Mouse (Mus musculus): ENCODE results near the gene Ssr2.
"Not testable (repeated sequence)": the region's sequence is repeated elsewhere in the genome, so short reads cannot be mapped to it uniquely, and the experiment has no call there.

Gene Ssr2

DNA sequence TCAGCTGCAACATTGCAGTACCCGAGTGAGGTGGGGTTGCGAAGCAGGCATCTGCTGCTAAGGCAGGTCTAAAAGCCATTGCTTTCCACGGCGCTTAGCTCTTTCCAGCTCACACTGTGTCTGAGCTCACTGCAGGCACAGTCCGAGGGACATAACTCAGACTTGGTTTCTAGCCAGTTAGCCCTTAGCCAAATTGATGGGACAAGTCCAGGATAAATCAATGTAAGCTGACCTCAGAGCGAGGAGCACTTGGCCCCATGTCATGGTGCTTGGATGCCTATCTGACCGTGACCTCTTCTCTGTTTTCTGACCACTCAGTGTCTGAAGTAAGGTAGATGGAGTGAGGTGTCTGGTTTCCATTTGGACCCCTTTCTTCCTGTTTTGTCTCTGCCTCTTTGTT, 11.7 kb upstream of the Ssr2 start:
- in situ Hi-C loops (cut with MboI, MseI) = no loop called here

DNA sequence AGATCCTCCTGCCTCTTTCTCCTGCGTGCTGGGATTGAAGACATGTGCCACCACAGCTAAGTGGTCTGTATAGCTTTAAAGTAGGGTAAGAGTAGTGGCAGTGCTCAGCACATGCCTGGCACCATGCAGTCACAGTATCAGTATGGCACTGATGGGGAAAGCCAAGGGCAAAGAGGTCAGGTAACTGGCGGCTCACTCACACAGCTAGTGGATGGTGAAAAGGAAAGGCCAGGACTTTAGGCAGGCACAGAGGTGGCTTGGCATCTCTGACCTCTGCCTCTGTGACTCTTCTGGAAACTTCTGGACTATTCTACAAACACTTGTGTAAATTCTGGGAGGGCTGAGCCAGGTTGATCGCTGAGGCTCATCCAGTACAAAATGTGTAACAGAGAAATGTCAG, 9.6 kb upstream of the Ssr2 start:
- in situ Hi-C loops (cut with MboI, MseI) = no loop called here

DNA sequence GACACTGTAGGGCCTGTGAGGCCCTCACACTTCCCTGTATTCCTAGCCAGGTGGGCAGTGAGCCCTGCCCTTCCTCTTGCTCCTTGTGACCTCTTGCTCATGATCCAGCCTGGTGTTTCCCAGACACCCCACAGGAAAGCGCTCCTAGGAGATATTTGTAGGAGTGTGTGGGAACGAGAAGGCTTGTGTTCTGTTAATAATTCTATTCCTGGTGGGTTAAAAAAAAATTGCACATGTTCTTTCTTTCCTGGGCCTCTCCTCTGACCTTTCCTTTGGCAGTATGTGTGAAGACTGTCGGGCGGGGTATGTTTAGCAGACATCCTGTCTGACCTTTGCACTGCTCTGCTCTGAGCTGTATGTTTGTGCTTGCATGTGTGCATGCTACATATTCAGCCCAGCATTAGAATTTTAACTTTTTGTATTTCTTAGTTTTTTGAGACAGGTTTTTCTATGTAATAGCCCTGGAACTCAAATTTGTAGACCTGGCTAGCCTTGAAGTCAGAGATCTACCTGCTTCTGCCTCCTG, 9.1 kb upstream of the Ssr2 start:
- in situ Hi-C loops (cut with MboI, MseI) = no loop called here

DNA sequence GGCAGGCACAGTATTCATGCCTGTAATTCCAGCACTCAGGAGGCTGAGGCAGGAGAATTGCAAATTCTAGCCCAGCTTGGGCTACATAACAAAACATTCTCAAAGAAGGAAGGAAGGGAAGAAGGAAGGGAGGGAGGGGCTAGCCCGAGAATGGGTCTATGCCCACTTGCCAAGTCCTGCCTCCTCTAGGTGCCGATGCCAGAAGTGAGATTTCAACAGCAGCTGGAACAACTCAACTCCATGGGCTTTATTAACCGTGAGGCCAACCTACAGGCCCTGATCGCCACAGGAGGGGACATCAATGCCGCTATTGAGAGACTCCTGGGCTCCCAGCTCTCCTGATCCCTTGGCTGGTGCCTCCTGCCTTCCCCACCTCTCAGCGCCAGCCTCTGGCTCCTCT, 7.8 kb upstream of the Ssr2 start:
- in situ Hi-C loops (cut with MboI, MseI) = no loop called here

DNA sequence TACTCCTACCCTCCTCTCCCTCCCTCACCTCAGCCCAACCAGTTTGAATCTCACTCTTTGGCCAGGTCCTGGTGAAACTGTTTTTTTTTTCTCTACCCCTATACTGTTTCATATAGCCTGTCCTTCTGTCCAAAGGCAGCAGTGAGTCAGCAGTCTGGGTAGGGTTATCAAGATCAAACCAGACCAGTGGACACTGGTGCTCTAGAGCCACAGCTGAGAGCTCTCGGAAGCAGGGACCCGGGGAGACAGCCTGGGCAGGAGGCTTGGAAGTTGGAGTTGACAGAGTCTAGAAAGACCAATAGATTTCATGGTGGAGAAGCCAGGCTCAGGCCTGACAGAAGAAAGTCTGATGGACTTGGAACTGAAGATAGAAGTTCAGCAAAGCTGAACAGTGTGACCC, 7.1 kb upstream of the Ssr2 start:
- in situ Hi-C loops (cut with MboI, MseI) = no loop called here

DNA sequence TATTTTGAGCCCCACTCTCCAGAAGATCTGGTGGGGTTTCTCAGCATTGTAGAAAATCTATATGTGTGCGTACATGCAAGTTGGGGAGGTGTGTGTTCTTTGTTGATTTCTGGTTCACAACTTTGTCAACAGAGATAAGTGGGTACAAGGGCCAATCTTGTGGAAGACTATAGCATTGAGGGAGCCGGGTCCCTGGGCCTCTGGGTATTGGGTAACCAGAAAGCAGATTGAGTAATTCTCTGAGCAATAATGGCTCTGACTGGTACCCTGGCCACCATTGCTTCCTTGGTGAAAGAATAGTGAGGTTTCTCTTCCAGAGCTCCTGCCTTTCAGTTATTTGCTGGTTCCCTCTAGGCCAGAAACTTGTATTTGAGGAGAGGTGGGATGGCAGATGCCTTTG, 6.6 kb upstream of the Ssr2 start:
- in situ Hi-C loops (cut with MboI, MseI) = no loop called here

DNA sequence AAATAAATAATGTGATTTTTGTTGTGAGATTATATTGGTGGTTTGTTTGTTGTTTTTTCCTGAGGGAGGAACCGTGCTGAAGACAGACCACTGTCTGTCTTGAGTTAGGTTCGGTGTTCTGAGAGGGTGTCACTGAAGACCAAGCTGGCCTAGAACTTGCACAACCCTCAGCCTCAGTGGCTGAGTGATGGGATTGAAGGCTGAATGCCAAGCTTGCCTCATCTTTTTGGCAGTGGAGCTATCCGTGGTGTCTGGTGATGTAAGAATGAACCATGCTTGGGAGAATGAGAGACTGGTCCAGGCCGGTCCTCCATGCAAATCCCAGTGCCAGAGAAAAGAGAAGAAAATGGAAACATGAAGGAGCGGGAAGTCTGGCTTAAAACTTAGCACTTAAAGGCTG, 6.0 kb upstream of the Ssr2 start:
- in situ Hi-C loops (cut with MboI, MseI) = no loop called here

DNA sequence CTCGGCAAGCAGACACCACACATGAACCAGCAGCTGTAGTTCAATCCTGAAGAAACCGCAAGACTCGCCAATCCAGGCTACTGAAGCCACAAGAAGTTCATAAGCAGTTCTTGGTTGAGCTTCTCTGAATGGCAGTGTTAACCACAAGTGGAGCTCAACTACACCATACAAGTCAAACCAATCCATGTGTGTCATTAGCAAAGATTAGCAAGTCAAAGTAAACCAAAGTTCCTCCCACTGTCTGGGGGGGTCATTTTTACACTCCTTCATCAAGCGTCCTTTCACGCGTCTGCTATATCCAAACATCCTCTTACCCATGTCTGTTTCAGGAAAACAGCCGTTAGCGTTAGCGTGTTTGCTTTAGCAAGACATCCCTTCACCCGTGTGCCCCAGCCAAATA, 5.3 kb upstream of the Ssr2 start:
- in situ Hi-C loops (cut with MboI, MseI) = no loop called here

DNA sequence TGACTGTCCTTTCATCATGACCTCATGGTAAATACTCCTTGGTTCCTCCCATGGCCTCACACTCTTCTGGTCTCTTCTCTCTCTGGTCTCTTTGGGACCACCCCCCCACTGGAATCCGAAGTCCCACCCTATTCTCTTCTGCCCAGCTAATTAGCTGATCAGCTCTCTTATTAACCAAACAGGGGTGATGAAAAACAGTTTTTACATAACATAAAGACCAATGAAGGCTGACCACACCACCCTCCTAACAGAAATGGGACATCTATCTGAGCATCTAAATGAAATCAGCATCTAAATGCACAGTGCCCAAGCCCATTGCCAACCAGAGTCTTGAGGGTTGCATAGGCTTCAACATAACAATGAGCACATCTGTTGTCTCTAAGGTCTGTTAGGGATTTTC, 3.8 kb upstream of the Ssr2 start:
- in situ Hi-C loops (cut with MboI, MseI) = no loop called here

DNA sequence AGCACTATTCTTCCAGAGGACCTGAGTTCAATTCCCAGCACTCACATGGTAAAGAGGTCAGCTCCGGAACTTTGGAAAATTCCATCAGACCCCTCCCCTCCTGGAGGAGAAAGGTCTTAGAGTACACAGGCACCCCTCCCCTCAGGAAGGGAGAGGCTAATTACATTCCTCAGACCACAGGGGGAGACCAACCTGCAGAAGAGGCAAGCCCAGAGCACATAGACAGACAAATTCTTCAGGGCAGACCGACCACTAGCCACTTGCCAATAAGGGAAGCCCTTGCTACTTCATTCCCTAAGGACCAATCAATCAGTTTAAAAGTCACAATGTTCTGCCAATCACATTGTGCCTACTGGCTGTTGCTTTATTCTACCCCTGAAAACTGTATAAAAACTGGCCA, 2.8 kb upstream of the Ssr2 start:
- in situ Hi-C loops (cut with MboI, MseI) = no loop called here

DNA sequence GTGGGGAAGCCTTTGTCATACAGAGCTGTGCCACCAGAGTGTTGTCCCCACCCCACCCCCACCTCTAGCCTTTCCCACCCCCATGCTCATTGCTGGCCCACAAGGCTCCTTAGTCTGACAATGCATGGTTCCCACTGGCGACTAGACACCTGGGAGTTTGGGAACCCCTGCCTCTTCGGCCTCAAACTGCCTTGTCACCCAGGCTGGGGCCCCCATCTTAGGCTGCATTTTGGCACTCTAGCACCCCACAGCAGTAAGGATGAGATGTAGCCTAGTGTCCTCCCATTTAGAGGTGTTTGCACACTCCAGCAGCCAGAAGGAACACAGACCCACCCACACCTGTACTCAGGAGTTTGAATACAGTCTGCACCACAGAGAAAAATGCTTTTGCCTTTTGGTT, 1.9 kb upstream of the Ssr2 start:
- in situ Hi-C loops (cut with MboI, MseI) = no loop called here

DNA sequence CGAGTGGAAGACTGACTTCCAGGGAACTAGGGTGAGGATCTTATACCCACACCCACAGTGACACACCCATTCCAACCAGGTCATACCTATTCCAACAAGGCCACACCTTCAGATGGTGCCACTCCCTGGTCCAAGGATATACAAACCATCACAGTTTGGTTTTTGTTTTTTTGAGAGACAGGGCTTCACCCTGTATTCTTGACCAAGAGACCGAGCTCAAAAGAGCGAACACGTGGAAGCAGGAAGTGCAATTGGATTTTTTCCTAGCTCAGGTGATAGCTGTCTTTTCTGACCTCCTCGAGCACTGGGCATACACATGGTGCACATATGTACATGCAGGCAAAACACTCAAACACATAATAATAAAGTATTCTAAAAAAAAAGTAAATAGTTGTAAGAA, 2.2 kb downstream of the Ssr2 start:
- in situ Hi-C loops (cut with MboI, MseI) = not testable (repeated sequence)

DNA sequence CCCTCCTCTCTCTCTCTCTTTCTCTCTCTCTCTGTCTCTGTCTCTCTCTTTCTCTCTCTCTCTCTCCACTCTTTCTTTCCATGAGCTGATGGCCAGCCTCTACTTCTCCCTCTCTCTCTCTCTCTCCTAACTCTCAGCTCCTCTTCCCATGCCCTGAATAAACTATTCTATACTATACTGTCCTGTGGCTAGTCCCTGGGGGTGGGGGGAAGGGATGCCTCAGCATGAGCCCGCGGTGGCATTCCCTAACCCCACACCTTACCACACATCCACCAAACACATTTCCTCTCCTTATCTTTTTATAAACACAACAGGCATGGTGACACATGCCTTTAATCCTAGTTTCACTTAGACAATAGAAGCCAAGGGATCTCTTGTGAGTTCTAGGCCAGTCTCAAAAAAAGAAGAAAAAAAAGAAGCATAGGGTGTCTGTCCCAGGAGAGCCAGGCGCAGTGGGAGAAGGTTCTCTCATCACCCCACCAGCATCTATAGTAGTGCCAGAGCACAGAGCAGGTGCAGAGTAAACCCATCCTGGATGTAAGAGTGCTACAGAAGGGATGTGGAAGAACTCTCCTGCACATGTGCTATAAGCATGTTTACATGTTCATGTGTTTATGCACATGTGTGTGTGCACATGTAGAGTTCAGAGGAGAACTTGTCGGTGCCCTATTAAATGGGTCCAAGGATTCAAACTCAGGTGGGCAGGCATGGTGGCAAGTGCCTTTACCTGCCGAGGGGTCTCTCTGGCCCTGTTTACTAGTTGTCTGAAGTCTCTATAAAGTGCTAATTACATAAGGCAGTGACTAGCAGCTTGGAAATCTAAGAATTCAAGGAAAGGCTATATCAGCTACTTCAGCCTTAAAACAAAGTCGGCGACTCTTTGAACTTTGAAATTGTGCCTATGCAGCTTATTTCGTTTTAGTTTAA, 3.1 kb downstream of the Ssr2 start:
- in situ Hi-C loops (cut with MboI, MseI) = no loop called here

DNA sequence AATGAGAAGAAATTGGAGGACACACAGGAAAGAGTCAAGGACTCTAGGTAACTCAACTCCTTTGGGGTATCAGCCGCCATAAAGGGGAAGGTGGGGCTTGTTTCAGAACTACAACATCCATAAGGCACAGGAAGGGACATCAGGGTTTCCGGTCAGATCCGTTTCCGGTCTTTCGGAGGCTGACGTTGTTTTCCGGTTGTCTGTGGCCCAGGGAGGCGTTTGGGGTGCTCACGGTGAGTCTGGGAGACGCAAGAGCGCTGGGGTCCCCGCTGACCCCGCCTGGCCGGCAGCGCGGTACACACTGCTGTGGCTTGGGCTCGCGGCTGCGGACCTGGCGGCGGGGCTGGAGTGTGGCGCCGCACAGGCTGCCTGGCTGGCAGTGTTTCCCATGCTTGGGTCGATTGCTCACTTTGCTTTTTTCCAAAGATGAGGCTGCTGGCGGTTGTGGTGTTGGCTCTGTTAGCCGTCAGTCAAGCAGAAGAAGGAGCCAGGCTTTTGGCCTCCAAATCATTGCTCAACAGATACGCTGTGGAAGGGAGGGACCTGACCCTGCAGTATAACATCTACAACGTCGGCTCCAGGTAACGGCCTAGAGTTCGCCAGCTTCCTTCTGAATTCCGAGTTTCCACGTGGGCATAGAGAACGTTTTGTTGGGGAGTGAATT, 3.9 kb downstream of the Ssr2 start:
- in situ Hi-C loops (cut with MboI, MseI) = no loop called here

DNA sequence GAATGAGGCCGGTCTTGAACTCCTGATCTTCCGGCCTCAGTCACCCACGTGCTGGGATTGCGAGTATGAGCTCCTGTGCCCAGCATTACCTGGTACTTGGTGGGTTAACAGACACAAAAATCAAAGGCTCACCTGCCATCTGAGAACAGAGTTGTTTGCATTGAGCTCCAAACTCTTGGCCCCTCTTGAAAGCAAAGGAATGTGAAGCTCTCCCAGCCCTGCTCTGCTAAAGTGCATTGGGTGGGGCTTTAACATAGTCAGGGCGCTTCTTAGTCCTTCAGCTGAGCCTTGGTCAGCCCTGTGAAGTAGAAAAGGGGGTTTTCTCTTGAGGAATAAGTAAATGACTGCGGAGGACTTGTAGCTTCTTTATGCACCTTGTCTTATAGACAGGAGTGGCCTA, 10.1 kb downstream of the Ssr2 start:
- in situ Hi-C loops (cut with MboI, MseI) = no loop called here

DNA sequence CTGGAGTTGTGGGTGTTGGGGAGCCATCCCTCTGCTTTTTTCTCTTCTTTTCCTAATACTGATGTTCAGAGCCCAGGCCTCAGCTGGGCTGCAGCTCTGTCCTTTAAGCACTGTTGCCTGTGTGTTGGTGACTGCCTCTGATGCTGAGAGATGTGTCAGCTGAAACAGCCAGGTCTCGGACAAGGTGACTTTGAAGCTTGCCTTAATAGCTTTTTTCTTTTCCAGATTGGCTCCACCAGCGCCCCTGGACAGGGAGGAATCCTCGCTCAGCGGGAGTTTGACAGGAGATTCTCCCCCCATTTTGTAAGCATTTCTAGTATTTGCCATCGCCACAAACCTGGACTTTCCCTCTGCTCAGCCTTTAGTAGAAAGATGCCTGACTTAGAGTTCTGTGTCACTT, 11.0 kb downstream of the Ssr2 start:
- in situ Hi-C loops (cut with MboI, MseI) = no loop called here

DNA sequence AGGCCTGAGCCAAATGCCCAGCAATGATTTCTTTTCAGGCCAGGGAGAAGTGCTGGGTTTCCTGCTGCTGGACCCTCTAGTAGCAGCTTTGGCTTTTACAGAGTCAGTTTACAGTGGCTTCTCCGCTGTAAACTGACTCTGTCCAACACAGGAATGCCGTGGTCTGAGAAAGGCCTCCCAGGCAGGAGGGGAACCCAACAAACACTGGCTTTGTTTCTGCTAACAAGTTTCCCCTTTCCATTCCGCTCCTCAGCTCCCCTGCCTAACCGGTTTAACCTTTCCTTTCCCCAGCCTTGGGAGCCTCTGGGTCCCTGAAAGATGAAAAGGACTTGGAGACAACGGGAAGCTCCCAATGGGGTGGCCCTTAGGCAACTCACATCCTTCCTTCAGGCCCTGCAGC, 14.6 kb downstream of the Ssr2 start:
- in situ Hi-C loops (cut with MboI, MseI) = no loop called here

DNA sequence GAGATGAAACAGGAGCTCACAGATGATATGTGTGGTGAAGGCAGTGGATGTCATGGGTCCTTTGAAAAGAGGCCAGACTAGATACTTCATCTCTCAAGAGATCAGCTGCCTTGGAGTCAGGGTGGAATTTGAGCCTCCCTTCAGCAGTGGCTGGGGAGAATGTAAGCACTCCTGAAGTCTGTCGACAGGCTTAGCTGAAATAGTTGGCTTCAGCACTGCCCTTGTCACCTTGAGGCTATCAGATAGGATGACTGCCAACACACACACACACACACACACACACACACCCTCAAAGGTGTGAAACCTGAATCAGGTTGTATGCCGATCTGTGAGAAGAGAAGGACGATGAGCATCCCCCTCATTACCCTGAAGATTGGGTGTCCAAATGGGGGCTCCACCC, 15.4 kb downstream of the Ssr2 start:
- in situ Hi-C loops (cut with MboI, MseI) = no loop called here

DNA sequence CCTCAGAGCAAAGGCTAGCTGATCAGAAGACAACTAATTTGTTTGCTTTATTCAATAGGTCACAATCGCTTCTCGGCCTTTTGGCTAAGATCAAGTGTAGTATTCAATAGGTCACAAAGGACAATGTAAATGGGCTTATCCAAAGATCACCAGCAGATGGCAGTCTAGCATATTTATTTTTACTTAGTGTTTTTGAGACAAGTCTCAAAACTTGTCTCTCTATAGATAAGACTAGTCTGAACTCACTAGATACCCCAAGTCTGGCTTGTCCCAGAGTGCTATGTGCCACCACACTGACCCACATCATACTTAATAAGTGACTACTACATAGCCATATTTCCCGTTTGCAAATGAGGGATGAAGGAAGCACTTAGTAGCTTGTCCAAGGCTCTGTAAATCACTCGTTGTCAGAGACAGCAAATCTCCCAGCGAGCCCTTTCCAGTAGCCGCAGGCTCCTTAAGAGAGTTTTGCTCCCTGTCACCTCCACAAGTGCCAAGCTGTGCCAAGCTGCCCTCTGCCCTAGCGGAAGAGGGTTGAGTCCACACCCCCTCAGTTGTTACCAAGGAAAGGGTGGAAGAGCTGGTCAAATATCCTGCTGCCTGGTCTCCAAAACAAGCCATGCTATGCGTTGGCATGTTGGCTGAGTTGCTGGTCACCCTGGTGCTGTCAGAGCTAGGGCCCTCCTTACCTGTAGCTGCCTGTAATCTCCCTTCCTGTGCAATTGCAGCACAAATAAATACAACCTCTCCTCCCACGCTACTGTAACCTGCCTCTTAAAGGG, 16.5 kb downstream of the Ssr2 start:
- in situ Hi-C loops (cut with MboI, MseI) = no loop called here

DNA sequence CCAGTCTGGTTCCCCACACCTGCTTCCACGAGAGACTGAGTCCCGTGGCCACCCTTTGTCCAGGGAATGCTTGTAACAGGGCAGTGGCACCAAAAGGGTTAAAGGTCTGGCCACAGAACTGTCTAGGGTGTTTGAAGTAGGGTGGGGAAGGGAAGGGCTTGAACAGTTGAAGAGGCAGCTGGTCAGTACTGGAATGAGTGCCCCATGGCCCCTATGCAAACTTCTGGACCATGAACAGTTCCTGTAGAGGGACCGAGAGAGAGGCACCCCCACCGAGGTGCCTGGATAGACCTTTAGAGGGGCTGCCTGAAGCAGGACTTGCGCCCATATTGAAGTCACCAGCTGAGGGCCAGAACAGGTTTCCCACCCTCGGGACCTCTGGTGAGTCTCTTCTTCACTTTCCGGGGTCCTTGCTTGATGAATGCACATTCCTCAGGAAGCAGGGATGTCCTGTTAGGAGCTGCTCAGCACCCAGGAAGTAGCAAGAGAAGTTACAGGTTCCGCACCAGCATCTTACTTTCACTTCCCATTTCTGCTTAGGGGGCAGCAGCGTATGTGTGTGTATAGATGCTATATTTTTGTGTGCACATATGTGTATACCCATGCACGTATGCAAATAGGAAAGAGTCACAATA, 17.4 kb downstream of the Ssr2 start:
- in situ Hi-C loops (cut with MboI, MseI) = no loop called here

DNA sequence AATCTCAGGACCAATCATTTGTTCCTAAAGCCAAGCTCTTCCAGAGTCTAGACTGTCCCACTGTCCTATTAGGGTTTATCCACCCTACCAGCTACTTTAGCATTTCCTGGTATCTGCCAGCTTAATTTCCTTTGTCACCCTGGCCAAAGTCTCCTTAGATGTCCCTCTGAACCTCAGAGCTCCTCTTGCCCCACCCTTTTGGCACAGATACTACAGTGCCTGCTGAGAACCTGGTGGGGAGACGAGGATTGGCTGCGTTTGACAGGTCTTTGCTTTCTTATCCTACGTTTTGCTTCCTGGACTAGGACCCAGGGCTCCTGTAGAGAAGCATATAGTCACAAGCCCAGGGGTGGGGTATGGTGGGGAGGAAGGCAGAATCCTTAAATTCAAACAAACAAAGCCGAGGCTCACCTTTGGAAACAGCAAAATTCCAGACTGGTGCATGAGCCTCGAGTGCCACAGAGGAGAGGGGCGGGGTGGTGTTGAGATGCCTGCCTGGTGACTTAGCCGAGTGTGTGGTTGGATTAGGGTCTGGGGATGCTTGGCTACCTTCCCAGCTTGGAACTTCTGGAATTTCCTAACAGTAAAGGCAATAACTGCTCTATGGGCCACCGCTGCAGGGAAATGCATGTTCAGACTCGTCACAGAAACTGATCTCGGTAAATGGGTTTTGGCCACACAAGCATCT, 18.4 kb downstream of the Ssr2 start:
- in situ Hi-C loops (cut with MboI, MseI) = no loop called here
